Mouse (Mus musculus) intestine, embryonic 14.5 days (tissue): ENCODE data around the gene Crb3. TPM values are rescaled to one million over a fixed set of nuclear protein-coding genes. Genes with fewer than 3 reads are reported as not detected.

Experiments
- ATAC-seq: fragments of 200-750 bp; cut with Nextera tagmentation; replicated peaks from 2 replicates; pipeline ENCODE4 v1.8.0; 2017; ENCODE audit warnings: low read depth, moderate number of reproducible peaks, moderate TSS enrichment, moderate library complexity; ENCODE audit not compliant: low FRiP score, low TSS enrichment
- DNase-seq: peaks from one replicate; pipeline ENCODE4 v3.0.0-alpha.2; 2018; ENCODE audit warnings: low spot score
- H3K27ac ChIP-seq: fragments of 300-500 bp; sonication (generic); 2 replicates; pipeline ENCODE4 v1.5.1; 2014; ENCODE audit warnings: low read depth, mild to moderate bottlenecking, control low read depth
- H3K27me3 ChIP-seq: fragments of 300-500 bp; sonication (generic); replicated peaks from 2 replicates; pipeline ENCODE4 v1.6.1; 2014; ENCODE audit warnings: low read length, control low read depth; ENCODE audit not compliant: control insufficient read depth, insufficient read depth
- H3K36me3 ChIP-seq: fragments of 300-500 bp; sonication (generic); 2 replicates; pipeline ENCODE4 v1.6.1; 2014; ENCODE audit warnings: low read length, control low read depth; ENCODE audit not compliant: control insufficient read depth, insufficient read depth
- H3K4me1 ChIP-seq: fragments of 300-500 bp; sonication (generic); replicated peaks from 2 replicates; pipeline ENCODE4 v1.6.1; 2014; ENCODE audit warnings: low read length, control low read depth, mixed read lengths; ENCODE audit not compliant: control insufficient read depth, insufficient read depth
- H3K4me2 ChIP-seq: fragments of 300-500 bp; sonication (generic); 2 replicates; pipeline ENCODE4 v1.6.1; 2014; ENCODE audit warnings: low read length
- H3K4me3 ChIP-seq: fragments of 300-500 bp; sonication (generic); 2 replicates; pipeline ENCODE4 v1.5.1; 2014; ENCODE audit warnings: low read depth, low read length, control low read depth, mixed read lengths
- H3K9ac ChIP-seq: fragments of 300-500 bp; sonication (generic); 2 replicates; pipeline ENCODE4 v1.6.1; 2014; ENCODE audit warnings: mild to moderate bottlenecking, low read length
- H3K9me3 ChIP-seq: fragments of 300-500 bp; sonication (generic); 2 replicates; pipeline ENCODE4 v1.6.1; 2016; ENCODE audit warnings: low read length, control low read depth; ENCODE audit not compliant: control insufficient read depth
- WGBS: fragments of 180-500 bp; shearing (Covaris S2); extraction: QIAGEN DNeasy Blood & Tissue Kit; methylation state at CpG from one replicate; pipeline ENCODE4 v1.1.7; 2014; 5-methylcytosine and 5-hydroxymethylcytosine counted together
- polyA plus RNA-seq: library from polyadenylated mRNA; unstranded; fragments of >200 nt; fragmentation: Nextera tagmentation; extraction: Ambion mirVana; gene quantifications from 2 replicates; pipeline ENCODE4 v1.2.1, GENCODE M21; 2014

The Crb3 gene
- polyA plus RNA-seq, 1 experiment from 2014 or later = 75.4 TPM

DNA sequence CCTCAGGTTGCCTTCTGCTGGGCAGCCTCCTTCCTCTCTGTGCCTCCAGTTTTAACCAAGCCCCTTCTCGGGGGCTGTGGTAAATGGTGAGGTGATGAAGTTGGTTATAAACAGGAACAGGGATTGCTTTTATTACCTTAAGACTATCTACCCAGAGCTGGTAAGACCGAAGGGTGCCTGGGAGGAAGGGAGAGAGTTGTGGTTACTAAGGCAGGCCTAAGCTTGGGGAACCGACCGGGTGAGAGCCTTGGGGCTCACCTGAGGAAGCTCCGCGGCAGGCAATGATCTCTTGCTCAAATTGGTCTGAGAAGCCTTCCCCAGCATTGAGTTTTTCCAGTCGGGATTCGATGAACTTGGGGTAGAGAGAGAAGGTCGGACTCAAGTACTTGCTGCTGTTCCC, 11.4 kb downstream of the Crb3 start:
- peak; percentile 57; the same call in 1 of the 2 replicates for ATAC-seq
- Histone ChIP-seq H3K4me3 (peak overlapping the region; percentile 2; the same call in 1 of the 2 replicates), H3K4me2 (peak overlapping the region; percentile 37), H3K27me3 (no peaks in the 10 kb centered on the region), H3K4me1 (no peaks in the 10 kb centered on the region), H3K9me3 (no peaks in the 10 kb centered on the region), H3K9ac (no peak overlapping the region), H3K36me3 (no peaks in the 10 kb centered on the region), H3K27ac (peak overlapping the region; percentile 47; the same call in 1 of the 2 replicates)
- no peak for DNase-seq
- WGBS = 8% methylated on average over 9 of the region's 9 CpGs

DNA sequence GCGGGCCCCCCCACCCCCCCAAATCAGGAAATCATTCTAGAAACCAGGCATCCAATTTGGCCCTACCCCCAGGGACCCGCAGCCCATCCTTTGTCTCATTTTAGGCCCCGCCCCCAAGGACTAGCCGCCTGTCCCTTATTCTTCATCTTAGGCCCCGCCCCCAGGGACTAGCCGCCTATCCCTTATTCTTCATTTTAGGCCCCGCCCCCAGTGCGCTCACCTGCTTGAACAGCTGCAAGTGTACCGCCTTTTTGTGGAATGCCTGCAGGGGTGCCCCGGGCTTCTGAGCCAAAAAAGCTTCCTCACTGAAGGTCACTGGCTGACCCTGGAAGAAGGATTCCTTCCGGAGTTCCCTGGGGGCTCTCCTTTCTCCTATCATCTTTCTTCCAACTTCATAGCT, 11.8 kb downstream of the Crb3 start:
- Histone ChIP-seq H3K9me3 (no peaks in the 10 kb centered on the region), H3K27ac (no peak overlapping the region), H3K4me2 (peak overlapping the region; percentile 37), H3K4me3 (peak overlapping the region; percentile 2; the same call in 1 of the 2 replicates), H3K9ac (no peak overlapping the region), H3K4me1 (no peaks in the 10 kb centered on the region), H3K27me3 (no peaks in the 10 kb centered on the region), H3K36me3 (no peaks in the 10 kb centered on the region)
- DNase-seq (peak; percentile 75), ATAC-seq (peak; percentile 80)
- WGBS = 3% methylated on average over 11 of the region's 11 CpGs

- Histone ChIP-seq H3K27me3 (no peaks in the 10 kb centered on the region), H3K4me1 (peaks cover 10% of the 10 kb centered on the region), H3K4me2 (no peak overlapping the region), H3K36me3 (0 out of 2 replicates have a peak, but pooled peaks cover 6% of the 10 kb centered on the region), H3K27ac (no peak overlapping the region), H3K9ac (no peak overlapping the region), H3K4me3 (no peak overlapping the region), H3K9me3 (no peaks in the 10 kb centered on the region)
- ATAC-seq (no peak), DNase-seq (no peak)
- WGBS = 58% methylated on average over 3 of the region's 3 CpGs
Measured at GRCm38 (mm10) chr17:57076916-57077315, 18.0 kb downstream of the Crb3 start.

DNA sequence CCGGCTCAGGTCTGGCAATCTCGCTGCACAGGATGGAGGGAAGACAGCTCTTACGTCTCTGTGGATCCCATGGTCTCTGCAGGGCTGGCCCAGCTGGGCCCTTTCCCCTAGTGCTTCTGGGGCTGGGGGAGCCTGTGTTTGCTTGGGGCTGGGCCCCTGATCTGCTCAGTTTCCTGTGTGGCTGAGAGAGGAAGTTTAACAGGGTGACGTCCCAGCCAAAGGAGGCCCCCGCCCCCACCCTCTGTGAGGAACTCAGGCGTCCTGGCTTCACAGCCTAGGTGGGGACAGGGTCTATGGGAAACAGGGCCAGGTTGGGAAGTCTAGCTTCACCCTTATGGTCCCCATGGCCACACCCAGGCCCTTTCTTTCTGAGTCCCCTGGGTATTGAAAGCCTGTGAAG, 19.4 kb downstream of the Crb3 start, which contains the start of gene Dennd1c:
Gene Dennd1c (minus strand): TSS at position 179 of the 400 bp plus-strand sequence.
- DNase-seq (no peak), ATAC-seq (no peak)
- H3K27ac ChIP-seq = peak within 1 kb of the TSS; percentile 47; the same call in 1 of the 2 replicates
- H3K9ac ChIP-seq = no peak within 1 kb of the TSS
- H3K27me3 ChIP-seq = no peaks in the 10 kb centered on the region
- H3K36me3 ChIP-seq = 0 out of 2 replicates have a peak, but pooled peaks cover 6% of the 10 kb centered on the region
- peaks cover 10% of the 10 kb centered on the region for H3K4me1 ChIP-seq
- 32% methylated on average over 6 of the region's 6 CpGs for WGBS
- no peaks in the 10 kb centered on the region for H3K9me3 ChIP-seq
- H3K4me3 ChIP-seq = no peak within 1 kb of the TSS
- 0 out of 2 replicates have a peak within 1 kb of the TSS, but pooled peaks have one; percentile 13 for H3K4me2 ChIP-seq

- H3K4me2 ChIP-seq = no peak overlapping the region
Measured at GRCm38 (mm10) chr17:57079919-57080318, 21.0 kb downstream of the Crb3 start.

GRCm38 (mm10) chr17:57081234-57081842, 22.4 kb downstream of the Crb3 start:
- Histone ChIP-seq H3K9me3 (no peaks in the 10 kb centered on the region), H3K4me2 (no peak overlapping the region), H3K27ac (no peak overlapping the region), H3K4me3 (no peak overlapping the region), H3K36me3 (0 out of 2 replicates have a peak, but pooled peaks cover 6% of the 10 kb centered on the region), H3K4me1 (peaks cover 10% of the 10 kb centered on the region), H3K27me3 (no peaks in the 10 kb centered on the region), H3K9ac (no peak overlapping the region)
- 96% methylated on average over 31 of the region's 31 CpGs for WGBS
- ATAC-seq (no peak), DNase-seq (no peak)

More at GRCm38 (mm10) chr17:57079919-57080318, 21.0 kb downstream of the Crb3 start:
- H3K27me3 ChIP-seq = no peaks in the 10 kb centered on the region
- no peak overlapping the region for H3K4me3 ChIP-seq
- DNase-seq = no peak
- H3K9me3 ChIP-seq = no peaks in the 10 kb centered on the region
- H3K9ac ChIP-seq = no peak overlapping the region
- 0 out of 2 replicates have a peak, but pooled peaks cover 6% of the 10 kb centered on the region for H3K36me3 ChIP-seq
- WGBS = 61% methylated on average over 3 of the region's 3 CpGs
- peaks cover 10% of the 10 kb centered on the region for H3K4me1 ChIP-seq
- peak; percentile 63 for ATAC-seq
- H3K27ac ChIP-seq = peak overlapping the region; percentile 47; the same call in 1 of the 2 replicates

DNA sequence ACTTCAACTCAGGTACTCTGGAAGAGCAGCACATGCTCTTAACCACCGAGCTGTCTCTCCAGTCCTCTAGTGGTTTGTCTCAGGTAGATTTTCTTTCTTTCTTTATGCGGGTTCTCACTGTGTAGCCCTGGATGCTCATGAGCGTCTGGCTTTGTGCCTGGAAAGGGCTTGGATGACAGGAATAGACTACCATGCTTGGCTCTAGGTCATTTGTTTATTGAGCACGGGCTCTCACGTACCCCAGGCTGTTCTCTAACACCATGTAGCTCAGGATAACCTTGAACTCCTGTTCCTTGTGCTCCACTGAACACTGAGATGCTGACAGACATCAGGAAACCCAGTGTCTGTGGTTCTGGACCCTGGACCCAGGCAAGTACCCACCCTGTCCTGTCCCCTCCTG, 23.6 kb downstream of the Crb3 start:
- ATAC-seq = no peak
- Histone ChIP-seq H3K4me1 (peaks cover 10% of the 10 kb centered on the region), H3K9me3 (no peaks in the 10 kb centered on the region), H3K4me3 (no peak overlapping the region), H3K27ac (no peak overlapping the region), H3K36me3 (0 out of 2 replicates have a peak, but pooled peaks cover 6% of the 10 kb centered on the region), H3K4me2 (no peak overlapping the region), H3K9ac (no peak overlapping the region), H3K27me3 (no peaks in the 10 kb centered on the region)
- DNase-seq = no peak
- 77% methylated on average over 5 of the region's 5 CpGs for WGBS

DNA sequence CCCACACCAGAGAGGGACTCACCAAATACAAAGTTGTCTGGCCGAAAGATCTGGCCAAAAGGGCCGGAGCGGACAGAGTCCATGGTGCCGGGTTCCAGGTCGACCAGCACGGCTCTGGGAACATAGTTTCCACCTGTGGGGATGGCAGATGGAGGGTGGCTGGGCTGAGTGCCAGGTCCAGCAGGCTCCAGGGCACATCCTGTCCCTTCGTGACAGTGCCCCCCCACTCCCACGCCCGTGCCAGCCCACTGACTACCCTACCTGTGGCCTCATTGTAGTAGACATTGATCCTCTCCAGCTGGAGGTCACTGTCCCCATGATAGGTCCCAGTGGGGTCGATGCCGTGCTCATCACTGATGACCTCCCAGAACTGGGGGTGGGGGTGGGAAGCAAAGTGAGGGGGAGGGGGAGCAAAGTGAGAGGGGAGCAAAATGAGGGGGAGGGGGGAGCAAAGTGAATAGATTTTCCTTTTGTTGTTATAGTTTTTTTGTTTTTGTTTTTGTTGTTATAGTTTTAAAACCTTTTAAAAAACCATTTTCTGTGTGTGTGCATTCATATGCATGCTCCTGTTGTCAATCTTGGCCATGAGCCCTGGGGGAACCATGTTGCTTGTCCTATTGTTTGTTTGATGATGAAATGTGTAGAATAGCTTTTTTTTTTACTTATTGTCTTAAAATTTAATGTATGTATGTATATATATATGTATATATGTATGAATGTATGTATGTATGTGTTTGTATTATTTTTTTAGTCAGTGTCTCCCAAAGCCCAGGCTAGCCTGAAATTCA, 27.3 kb downstream of the Crb3 start:
- H3K27ac ChIP-seq = no peak overlapping the region
- H3K4me2 ChIP-seq = peak overlapping the region; percentile 63
- no peaks in the 10 kb centered on the region for H3K9me3 ChIP-seq
- no peak for ATAC-seq
- H3K27me3 ChIP-seq = no peaks in the 10 kb centered on the region
- no peak overlapping the region for H3K9ac ChIP-seq
- WGBS = 81% methylated on average over 11 of the region's 11 CpGs
- DNase-seq = no peak
- H3K4me1 ChIP-seq = no peaks in the 10 kb centered on the region; the same call in 1 of the 2 replicates
- H3K36me3 ChIP-seq = 0 out of 2 replicates have a peak, but pooled peaks cover 4% of the 10 kb centered on the region
- H3K4me3 ChIP-seq = no peak overlapping the region
